Mouse (Mus musculus): ENCODE results near the gene Gm21118.
"Not testable (repeated sequence)": the region's sequence is repeated elsewhere in the genome, so short reads cannot be mapped to it uniquely, and the experiment has no call there.

Gene Gm21118

GRCm38 (mm10) chrY:70273542-70273941 lies at the start of gene Gm21118:
Gm21118 (minus strand) TSS chrY:70273642.
- not testable (repeated sequence) for DNase-seq (ENCODE audit: low spot score)

- not testable (repeated sequence) for DNase-seq (ENCODE audit: low spot score)
Measured at GRCm38 (mm10) chrY:70303187-70303586, 29.7 kb upstream of the Gm21118 start, which contains the start of the genes Gm29423 and Gm29644. Gm29423 (minus strand) TSS chrY:70303287. Gm29644 (minus strand) TSS chrY:70303343.

All from urinary bladder, postnatal 25 days (tissue).